Mouse (Mus musculus): Measurements from ENCODE around the gene Adrm1. TPM values are rescaled to one million over a fixed set of nuclear protein-coding genes. Genes with fewer than 3 reads are reported as not detected.

Gene Adrm1
- polyA plus RNA-seq, 1 experiment, result 107 TPM

GRCm38 (mm10) chr2:180216921-180217320, 45.6 kb downstream of the Adrm1 start:
- H3K4me3 ChIP-seq (ENCODE audit: control insufficient read depth, low read depth, low read length), result no peak overlapping the region
- H3K4me1 ChIP-seq (ENCODE audit: control insufficient read depth, insufficient read depth, low read length), result peaks cover 2% of the 10 kb centered on the region; the same call in 1 of the 2 replicates
- H3K27me3 ChIP-seq (ENCODE audit: control insufficient read depth, insufficient read depth, low read length), result no peaks in the 10 kb centered on the region
- H3K36me3 ChIP-seq (ENCODE audit: control insufficient read depth, insufficient read depth, low read length), result no peaks in the 10 kb centered on the region
- TF ChIP-seq POLR2A (IDR thresholded peaks at IDR 0.05; ENCODE audit: control insufficient read depth, low read depth, low read length) (no peak), CTCF (IDR thresholded peaks at IDR 0.05; ENCODE audit: control insufficient read depth, insufficient read depth, insufficient replicate concordance, low read depth, low read length) (no peak)
- no peak overlapping the region for H3K27ac ChIP-seq (ENCODE audit: control insufficient read depth, insufficient read depth, low read depth, low read length)

- Histone ChIP-seq H3K27ac (ENCODE audit: control insufficient read depth, insufficient read depth, low read depth, low read length) (0 out of 2 replicates have a peak overlapping the region, but pooled peaks have one; percentile 11), H3K4me3 (ENCODE audit: control insufficient read depth, low read depth, low read length) (no peak overlapping the region), H3K27me3 (ENCODE audit: control insufficient read depth, insufficient read depth, low read length) (no peaks in the 10 kb centered on the region), H3K4me1 (ENCODE audit: control insufficient read depth, insufficient read depth, low read length) (peaks cover 5% of the 10 kb centered on the region), H3K36me3 (ENCODE audit: control insufficient read depth, insufficient read depth, low read length) (no peaks in the 10 kb centered on the region)
- TF ChIP-seq CTCF (IDR thresholded peaks at IDR 0.05; ENCODE audit: control insufficient read depth, insufficient read depth, insufficient replicate concordance, low read depth, low read length), result no peak
- TF ChIP-seq POLR2A (IDR thresholded peaks at IDR 0.05; ENCODE audit: control insufficient read depth, low read depth, low read length), result no peak
Measured at GRCm38 (mm10) chr2:180217587-180217986, 46.3 kb downstream of the Adrm1 start.

GRCm38 (mm10) chr2:180218241-180218640, 47.0 kb downstream of the Adrm1 start:
- H3K4me1 ChIP-seq (ENCODE audit: control insufficient read depth, insufficient read depth, low read length), result peaks cover 5% of the 10 kb centered on the region
- H3K4me3 ChIP-seq (ENCODE audit: control insufficient read depth, low read depth, low read length), result no peak overlapping the region
- TF ChIP-seq POLR2A (IDR thresholded peaks at IDR 0.05; ENCODE audit: control insufficient read depth, low read depth, low read length), result no peak
- no peak for TF ChIP-seq CTCF (IDR thresholded peaks at IDR 0.05; ENCODE audit: control insufficient read depth, insufficient read depth, insufficient replicate concordance, low read depth, low read length)
- H3K27me3 ChIP-seq (ENCODE audit: control insufficient read depth, insufficient read depth, low read length), result no peaks in the 10 kb centered on the region
- no peak overlapping the region for H3K27ac ChIP-seq (ENCODE audit: control insufficient read depth, insufficient read depth, low read depth, low read length)
- H3K36me3 ChIP-seq (ENCODE audit: control insufficient read depth, insufficient read depth, low read length), result no peaks in the 10 kb centered on the region

GRCm38 (mm10) chr2:180218677-180219076, 47.4 kb downstream of the Adrm1 start:
- Histone ChIP-seq H3K4me3 (ENCODE audit: control insufficient read depth, low read depth, low read length) (no peak overlapping the region), H3K4me1 (ENCODE audit: control insufficient read depth, insufficient read depth, low read length) (peaks cover 5% of the 10 kb centered on the region), H3K27ac (ENCODE audit: control insufficient read depth, insufficient read depth, low read depth, low read length) (no peak overlapping the region), H3K27me3 (ENCODE audit: control insufficient read depth, insufficient read depth, low read length) (no peaks in the 10 kb centered on the region), H3K36me3 (ENCODE audit: control insufficient read depth, insufficient read depth, low read length) (no peaks in the 10 kb centered on the region)
- TF ChIP-seq CTCF (IDR thresholded peaks at IDR 0.05; ENCODE audit: control insufficient read depth, insufficient read depth, insufficient replicate concordance, low read depth, low read length) (no peak), POLR2A (IDR thresholded peaks at IDR 0.05; ENCODE audit: control insufficient read depth, low read depth, low read length) (no peak)

- TF ChIP-seq POLR2A (IDR thresholded peaks at IDR 0.05; ENCODE audit: control insufficient read depth, low read depth, low read length) (no peak), CTCF (IDR thresholded peaks at IDR 0.05; ENCODE audit: control insufficient read depth, insufficient read depth, insufficient replicate concordance, low read depth, low read length) (no peak)
- H3K36me3 ChIP-seq (ENCODE audit: control insufficient read depth, insufficient read depth, low read length), result no peaks in the 10 kb centered on the region
- H3K27ac ChIP-seq (ENCODE audit: control insufficient read depth, insufficient read depth, low read depth, low read length), result no peak overlapping the region
Measured at GRCm38 (mm10) chr2:180219145-180219943, 48.1 kb downstream of the Adrm1 start.

GRCm38 (mm10) chr2:180220165-180220564, 48.9 kb downstream of the Adrm1 start:
- Histone ChIP-seq H3K4me3 (ENCODE audit: control insufficient read depth, low read depth, low read length) (no peak overlapping the region), H3K36me3 (ENCODE audit: control insufficient read depth, insufficient read depth, low read length) (no peaks in the 10 kb centered on the region), H3K27me3 (ENCODE audit: control insufficient read depth, insufficient read depth, low read length) (no peaks in the 10 kb centered on the region), H3K4me1 (ENCODE audit: control insufficient read depth, insufficient read depth, low read length) (peaks cover 8% of the 10 kb centered on the region), H3K27ac (ENCODE audit: control insufficient read depth, insufficient read depth, low read depth, low read length) (no peak overlapping the region)
- no peak for TF ChIP-seq CTCF (IDR thresholded peaks at IDR 0.05; ENCODE audit: control insufficient read depth, insufficient read depth, insufficient replicate concordance, low read depth, low read length)
- TF ChIP-seq POLR2A (IDR thresholded peaks at IDR 0.05; ENCODE audit: control insufficient read depth, low read depth, low read length), result no peak

More at GRCm38 (mm10) chr2:180219145-180219943, 48.1 kb downstream of the Adrm1 start:
- H3K4me3 ChIP-seq (ENCODE audit: control insufficient read depth, low read depth, low read length), result no peak overlapping the region
- H3K27me3 ChIP-seq (ENCODE audit: control insufficient read depth, insufficient read depth, low read length), result no peaks in the 10 kb centered on the region
- H3K4me1 ChIP-seq (ENCODE audit: control insufficient read depth, insufficient read depth, low read length), result peaks cover 6% of the 10 kb centered on the region

GRCm38 (mm10) chr2:180221051-180221450, 49.8 kb downstream of the Adrm1 start:
- Histone ChIP-seq H3K4me3 (ENCODE audit: control insufficient read depth, low read depth, low read length) (no peak overlapping the region), H3K27me3 (ENCODE audit: control insufficient read depth, insufficient read depth, low read length) (no peaks in the 10 kb centered on the region), H3K4me1 (ENCODE audit: control insufficient read depth, insufficient read depth, low read length) (peaks cover 7% of the 10 kb centered on the region), H3K36me3 (ENCODE audit: control insufficient read depth, insufficient read depth, low read length) (no peaks in the 10 kb centered on the region), H3K27ac (ENCODE audit: control insufficient read depth, insufficient read depth, low read depth, low read length) (no peak overlapping the region)
- TF ChIP-seq CTCF (IDR thresholded peaks at IDR 0.05; ENCODE audit: control insufficient read depth, insufficient read depth, insufficient replicate concordance, low read depth, low read length) (no peak), POLR2A (IDR thresholded peaks at IDR 0.05; ENCODE audit: control insufficient read depth, low read depth, low read length) (no peak)

Data from testis, adult 2 months (tissue).